Mouse (Mus musculus): ENCODE results near the gene Gmppb.
A peak's percentile ranks its signal among the peaks of the same experiment; 100 is the strongest.

The Gmppb gene

DNA sequence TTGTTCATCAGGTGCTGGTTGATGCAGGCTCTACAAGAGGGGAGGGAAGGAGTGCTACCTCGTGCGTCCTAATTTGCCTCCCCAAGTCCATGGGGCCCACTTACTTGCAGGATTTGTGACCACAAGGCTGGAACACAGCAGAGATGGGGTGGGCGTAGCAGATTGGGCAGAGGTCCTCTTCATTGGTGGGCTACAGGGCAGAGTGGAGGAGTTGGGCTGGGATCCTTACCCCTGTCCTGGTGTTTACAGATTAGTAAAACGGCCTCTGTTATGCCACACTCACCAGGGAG lies 2.8 kb downstream of the Gmppb start:
- DNase-seq: no peak

GRCm38 (mm10) chr9:108052411-108052810 lies 3.4 kb downstream of the Gmppb start:
- no peak for DNase-seq

DNA sequence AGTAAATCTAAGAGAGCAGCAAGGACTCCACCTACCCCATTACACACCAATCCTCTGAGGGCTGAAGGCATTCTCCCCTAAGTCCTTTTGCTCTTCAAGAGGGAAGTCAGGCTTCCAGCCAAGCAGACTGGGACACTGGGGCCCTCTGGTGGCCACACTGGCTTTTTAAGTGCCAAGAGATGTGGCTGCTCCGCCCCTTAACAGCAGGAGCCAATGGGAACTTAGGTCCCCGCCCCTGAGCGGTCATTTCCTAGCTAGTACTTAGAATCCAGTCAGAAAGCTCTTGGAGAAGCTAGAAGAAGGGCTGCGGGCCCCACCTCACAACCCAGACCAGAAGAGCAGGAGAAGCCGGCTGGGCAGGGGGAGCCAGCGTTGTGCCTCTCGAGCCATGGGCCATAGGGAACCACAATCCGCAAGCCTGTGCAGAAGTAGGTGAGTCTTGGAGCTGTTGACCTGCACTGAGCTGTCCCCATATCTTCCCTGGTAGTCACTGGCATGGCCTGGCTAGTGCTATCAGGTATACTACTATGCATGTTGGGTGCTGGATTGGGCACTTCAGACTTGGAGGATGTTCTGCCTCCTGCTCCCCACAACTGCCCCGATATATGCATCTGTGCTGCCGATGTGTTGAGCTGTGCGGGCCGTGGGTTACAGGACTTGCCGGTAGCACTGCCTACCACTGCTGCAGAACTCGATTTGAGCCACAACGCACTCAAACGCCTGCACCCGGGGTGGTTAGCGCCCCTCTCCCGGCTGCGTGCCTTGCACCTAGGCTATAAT lies 4.0 kb downstream of the Gmppb start, which contains the start of gene Amigo3:
Gene Amigo3, plus strand, starts transcription at position 275 of the 780 bp plus-strand sequence.
- peak; percentile 96 for DNase-seq

DNA sequence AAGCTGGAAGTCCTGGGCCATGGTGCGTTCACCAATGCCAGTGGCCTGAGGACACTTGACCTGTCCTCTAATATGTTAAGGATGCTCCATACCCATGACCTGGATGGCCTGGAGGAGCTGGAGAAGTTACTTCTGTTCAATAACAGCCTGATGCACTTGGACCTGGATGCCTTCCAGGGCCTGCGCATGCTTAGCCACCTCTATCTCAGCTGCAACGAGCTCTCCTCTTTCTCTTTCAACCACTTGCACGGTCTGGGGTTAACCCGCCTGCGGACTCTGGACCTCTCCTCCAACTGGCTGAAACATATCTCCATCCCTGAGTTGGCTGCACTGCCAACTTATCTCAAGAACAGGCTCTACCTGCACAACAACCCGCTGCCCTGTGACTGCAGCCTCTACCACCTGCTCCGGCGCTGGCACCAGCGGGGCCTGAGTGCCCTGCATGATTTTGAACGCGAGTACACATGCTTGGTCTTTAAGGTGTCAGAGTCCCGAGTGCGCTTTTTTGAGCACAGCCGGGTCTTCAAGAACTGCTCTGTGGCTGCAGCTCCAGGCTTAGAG lies 4.7 kb downstream of the Gmppb start:
- no peak for DNase-seq

- DNase-seq: no peak
These were observed 5.4 kb downstream of the Gmppb start for GRCm38 (mm10) chr9:108054331-108055040.

- no peak for DNase-seq
These were observed 6.0 kb downstream of the Gmppb start for GRCm38 (mm10) chr9:108055061-108055460.

DNA sequence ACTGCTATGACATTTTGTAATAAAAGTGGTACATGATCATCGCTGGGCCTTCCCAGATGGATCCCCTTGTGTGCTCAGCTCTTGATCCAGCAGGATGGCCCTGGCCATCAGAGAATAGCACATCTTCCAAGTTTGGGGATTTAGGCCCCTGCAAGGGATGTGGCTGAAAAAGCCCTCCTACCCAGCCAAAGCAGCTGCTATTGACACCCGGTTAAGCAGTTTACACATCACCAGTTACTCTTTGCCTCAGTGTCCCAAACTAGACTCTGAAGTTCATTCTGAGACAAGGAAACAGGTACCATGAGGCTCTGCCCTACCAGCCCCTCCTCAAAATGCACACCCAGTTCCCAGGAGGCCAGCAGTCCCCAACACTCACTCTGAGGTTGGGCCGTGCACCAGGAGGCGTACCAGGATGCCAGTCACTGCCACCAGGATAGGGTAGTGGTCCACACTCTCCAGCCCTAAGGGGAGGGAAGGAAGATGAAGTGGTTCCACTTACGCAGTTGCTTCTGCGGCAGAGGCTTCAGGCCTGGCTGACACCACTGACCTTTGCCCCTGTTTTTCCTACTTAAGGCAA lies 6.7 kb downstream of the Gmppb start:
- no peak for DNase-seq

- DNase-seq: no peak
These were observed 7.6 kb downstream of the Gmppb start for GRCm38 (mm10) chr9:108056361-108057261.

- no peak for DNase-seq
These were observed 8.2 kb downstream of the Gmppb start for GRCm38 (mm10) chr9:108057262-108057562.

DNA sequence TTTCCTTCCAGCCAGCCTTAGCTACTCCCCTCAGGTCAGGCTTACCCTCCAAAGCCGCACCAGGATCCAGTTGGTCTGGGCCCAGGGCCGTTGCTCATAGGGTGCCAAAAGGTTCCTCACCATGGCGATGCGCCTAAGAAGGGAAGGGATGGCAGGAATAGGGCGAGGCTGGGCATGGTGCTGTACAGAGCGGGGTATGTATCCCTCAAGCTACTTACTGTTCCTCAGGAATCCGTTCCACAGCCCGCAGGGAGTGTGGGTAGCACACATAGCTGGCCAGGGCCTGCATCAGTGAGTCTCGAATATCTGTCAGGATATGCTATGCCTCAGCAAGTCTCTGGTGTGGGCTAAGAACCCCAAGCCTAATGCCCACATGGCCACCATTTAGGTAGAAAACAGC lies 9.2 kb downstream of the Gmppb start:
- DNase-seq: no peak

- DNase-seq: no peak
These were observed 13.1 kb downstream of the Gmppb start for GRCm38 (mm10) chr9:108062142-108062541.

GRCm38 (mm10) chr9:108063361-108063760 lies 14.3 kb downstream of the Gmppb start:
- no peak for DNase-seq

DNA sequence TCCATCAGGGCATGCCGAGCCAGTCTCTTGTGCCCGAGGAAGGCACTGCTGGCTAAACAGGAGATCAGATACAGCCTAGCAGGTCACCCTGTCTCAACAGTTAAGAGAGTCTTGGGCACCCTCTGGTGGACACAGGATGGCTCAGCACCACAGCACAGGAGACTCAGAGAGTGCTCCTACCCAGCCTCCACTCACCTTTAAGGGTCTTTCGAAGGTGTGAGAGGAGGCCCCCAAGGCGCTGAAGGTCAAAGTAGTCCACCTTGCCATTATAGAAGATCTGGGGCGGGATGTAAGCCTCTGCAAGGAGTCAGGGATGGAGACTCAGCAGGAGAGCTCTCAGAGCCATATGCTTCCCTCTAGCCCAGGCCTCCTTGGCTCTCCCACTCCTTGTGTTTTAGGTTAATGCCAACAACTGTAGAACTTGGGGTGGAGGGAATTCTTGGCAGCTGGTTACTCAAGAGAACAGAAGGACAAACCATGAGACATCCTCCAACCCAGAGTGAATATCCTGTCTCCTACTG lies 16.5 kb downstream of the Gmppb start:
- DNase-seq: peak; percentile 70

DNA sequence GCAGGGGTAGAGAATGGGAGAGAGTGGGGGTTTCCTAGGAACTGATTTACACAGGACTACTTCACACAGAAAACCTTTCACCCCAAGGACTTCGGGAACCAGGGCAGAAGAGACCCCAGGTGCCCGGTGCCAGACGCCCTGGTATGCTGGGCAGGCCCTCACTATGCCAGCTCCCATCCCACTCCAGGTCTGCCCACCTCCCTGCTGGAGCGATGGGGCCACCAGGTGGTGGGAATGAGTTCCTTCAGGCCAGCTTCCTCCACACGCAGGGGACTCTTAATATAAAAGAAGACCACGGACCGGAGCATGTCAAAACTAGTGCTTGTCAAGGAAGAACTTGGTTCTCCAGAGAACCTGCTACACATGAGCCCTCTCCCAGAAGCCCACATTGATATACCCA lies 18.2 kb downstream of the Gmppb start:
- no peak for DNase-seq

GRCm38 (mm10) chr9:108067900-108068299 lies 18.9 kb downstream of the Gmppb start:
- peak; percentile 82 for DNase-seq

GRCm38 (mm10) chr9:108069007-108069406 lies 20.0 kb downstream of the Gmppb start:
- DNase-seq: no peak

- no peak for DNase-seq
These were observed 20.5 kb downstream of the Gmppb start for GRCm38 (mm10) chr9:108069529-108069928.

- DNase-seq: no peak
These were observed 22.8 kb downstream of the Gmppb start for GRCm38 (mm10) chr9:108071801-108072200.

- no peak for DNase-seq
These were observed 23.5 kb downstream of the Gmppb start for GRCm38 (mm10) chr9:108072481-108072924.

DNA sequence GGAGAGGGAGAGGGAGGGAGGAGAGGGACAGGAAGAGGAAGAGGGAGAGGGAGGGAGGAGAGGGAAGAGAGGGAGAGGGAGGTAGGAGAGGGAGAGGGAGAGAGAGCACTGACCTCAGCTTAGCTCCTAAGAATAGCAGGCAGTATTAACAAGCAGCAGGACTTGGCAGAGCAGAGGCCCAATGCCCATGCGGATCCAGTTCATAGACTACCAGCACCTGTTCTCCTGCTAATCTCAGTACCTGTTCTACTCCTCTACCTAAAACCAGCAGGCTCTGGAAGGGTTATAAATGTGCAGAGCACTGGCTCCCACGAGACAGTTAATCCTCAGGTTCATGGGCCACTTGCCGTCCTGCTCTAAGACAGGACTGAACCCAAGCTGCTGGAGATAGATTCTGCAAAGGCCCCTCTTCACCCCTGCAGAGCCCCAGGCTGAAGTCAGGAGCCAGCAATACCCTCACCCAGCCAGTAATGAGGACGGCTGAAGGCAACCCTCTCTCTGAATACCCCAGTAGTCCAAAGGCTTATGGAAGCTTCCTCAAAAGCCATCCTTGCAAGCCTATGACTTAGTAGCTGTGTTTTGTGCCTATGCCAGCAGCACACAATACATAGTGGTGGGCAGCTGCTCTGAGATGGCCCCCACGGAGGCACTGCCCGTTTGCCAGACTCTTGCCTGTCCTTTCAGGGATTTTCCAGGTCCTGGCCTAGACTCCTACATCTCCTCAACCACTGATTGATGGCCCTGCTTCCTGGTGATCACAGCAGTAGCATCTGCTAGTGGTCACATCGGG lies 24.3 kb downstream of the Gmppb start:
- no peak for DNase-seq

GRCm38 (mm10) chr9:108080168-108080567 lies 31.1 kb downstream of the Gmppb start, which contains the start of gene Mst1:
Gene Mst1, plus strand, starts transcription at chr9:108080436.
- DNase-seq: no peak

DNA sequence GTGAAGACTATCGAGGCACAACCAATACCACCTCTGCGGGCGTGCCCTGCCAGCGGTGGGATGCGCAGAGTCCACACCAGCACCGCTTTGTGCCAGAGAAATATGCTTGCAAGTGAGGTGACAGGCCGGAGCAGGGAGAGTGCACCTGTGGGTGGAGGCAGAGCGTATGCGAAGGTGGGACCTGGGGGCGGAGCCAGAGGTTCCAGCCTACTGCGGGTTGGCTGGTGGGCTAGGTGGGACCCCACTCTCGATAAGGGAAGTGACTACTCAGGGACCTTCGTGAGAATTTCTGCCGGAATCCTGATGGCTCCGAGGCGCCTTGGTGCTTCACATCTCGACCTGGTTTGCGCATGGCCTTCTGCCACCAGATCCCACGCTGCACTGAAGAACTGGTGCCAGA lies 33.5 kb downstream of the Gmppb start:
- DNase-seq: peak; percentile 30
